Mouse (Mus musculus): ENCODE measurements around the gene Cish.

Cish gene

GRCm38 (mm10) chr9:107313926-107314325, 18.1 kb downstream of the Cish start:
- no peak for DNase-seq (ENCODE audit: low read depth, low spot score)

- no peak for DNase-seq (ENCODE audit: low read depth, low spot score)
Observed at GRCm38 (mm10) chr9:107315791-107316190, 20.0 kb downstream of the Cish start.

- no peak for DNase-seq (ENCODE audit: low read depth, low spot score)
Observed at GRCm38 (mm10) chr9:107322461-107323050, 26.7 kb downstream of the Cish start.

GRCm38 (mm10) chr9:107323558-107323957, 27.7 kb downstream of the Cish start:
- no peak for DNase-seq (ENCODE audit: low read depth, low spot score)

- DNase-seq (ENCODE audit: low read depth, low spot score): no peak
Observed at GRCm38 (mm10) chr9:107324799-107325561, 29.2 kb downstream of the Cish start.

GRCm38 (mm10) chr9:107325904-107326303, 30.1 kb downstream of the Cish start:
- DNase-seq (ENCODE audit: low read depth, low spot score): no peak

- no peak for DNase-seq (ENCODE audit: low read depth, low spot score)
Observed at GRCm38 (mm10) chr9:107327879-107328620, 32.2 kb downstream of the Cish start.

- DNase-seq (ENCODE audit: low read depth, low spot score): no peak
Observed at GRCm38 (mm10) chr9:107330791-107331190, 35.0 kb downstream of the Cish start.

- DNase-seq (ENCODE audit: low read depth, low spot score): no peak
Observed at GRCm38 (mm10) chr9:107333686-107334085, 37.9 kb downstream of the Cish start.

- DNase-seq (ENCODE audit: low read depth, low spot score): no peak
Observed at GRCm38 (mm10) chr9:107334356-107334755, 38.5 kb downstream of the Cish start.

- no peak for DNase-seq (ENCODE audit: low read depth, low spot score)
Observed at GRCm38 (mm10) chr9:107335046-107335445, 39.2 kb downstream of the Cish start.

- DNase-seq (ENCODE audit: low read depth, low spot score): peak; percentile 60
Observed at GRCm38 (mm10) chr9:107335909-107336308, 40.1 kb downstream of the Cish start.

GRCm38 (mm10) chr9:107336386-107336785, 40.6 kb downstream of the Cish start:
- DNase-seq (ENCODE audit: low read depth, low spot score): no peak

GRCm38 (mm10) chr9:107338172-107338883, 42.5 kb downstream of the Cish start, which contains the start of gene Hemk1:
Hemk1 (minus strand) TSS chr9:107338350.
- peak; percentile 89 for DNase-seq (ENCODE audit: low read depth, low spot score)

GRCm38 (mm10) chr9:107340267-107340859, 44.5 kb downstream of the Cish start, which contains the start of gene 6430571L13Rik:
6430571L13Rik (plus strand) TSS chr9:107340602.
- DNase-seq (ENCODE audit: low read depth, low spot score): peak; percentile 95

- no peak for DNase-seq (ENCODE audit: low read depth, low spot score)
Observed at GRCm38 (mm10) chr9:107340911-107341645, 45.3 kb downstream of the Cish start.

- DNase-seq (ENCODE audit: low read depth, low spot score): no peak
Observed at GRCm38 (mm10) chr9:107342201-107342709, 46.4 kb downstream of the Cish start.

GRCm38 (mm10) chr9:107343146-107343943, 47.5 kb downstream of the Cish start:
- no peak for DNase-seq (ENCODE audit: low read depth, low spot score)

GRCm38 (mm10) chr9:107344027-107344426, 48.2 kb downstream of the Cish start:
- no peak for DNase-seq (ENCODE audit: low read depth, low spot score)

- no peak for DNase-seq (ENCODE audit: low read depth, low spot score)
Observed at GRCm38 (mm10) chr9:107346081-107346480, 50.3 kb downstream of the Cish start.

Data from mesoderm, embryonic 11.5 days (tissue).